Mouse (Mus musculus) liver, embryonic 15.5 days (tissue): ENCODE measurements around the gene Nab1. TPM values are rescaled to one million over a fixed set of nuclear protein-coding genes. Genes with fewer than 3 reads are reported as not detected.

Experiments used
- ATAC-seq: fragments of 200-750 bp; cut with Nextera tagmentation; 2 replicates; pipeline ENCODE4 v1.8.0; 2017; ENCODE audit warnings: moderate number of reproducible peaks, mild to moderate bottlenecking, moderate library complexity; ENCODE audit not compliant: insufficient read depth
- H3K27ac ChIP-seq: fragments of 300-500 bp; sonication (generic); replicated peaks from 2 replicates; pipeline ENCODE4 v1.5.1; 2015; ENCODE audit warnings: mild to moderate bottlenecking, inconsistent platforms
- H3K27me3 ChIP-seq: fragments of 300-500 bp; sonication (generic); 2 replicates; pipeline ENCODE4 v1.6.1; 2015; ENCODE audit warnings: mild to moderate bottlenecking, inconsistent platforms
- H3K36me3 ChIP-seq: fragments of 300-500 bp; sonication (generic); replicated peaks from 2 replicates; pipeline ENCODE4 v1.6.1; 2015; ENCODE audit warnings: moderate library complexity, mild to moderate bottlenecking, inconsistent platforms
- H3K4me1 ChIP-seq: fragments of 300-500 bp; sonication (generic); replicated peaks from 2 replicates; pipeline ENCODE4 v1.6.1; 2015; ENCODE audit warnings: inconsistent platforms
- H3K4me2 ChIP-seq: fragments of 300-500 bp; sonication (generic); 2 replicates; pipeline ENCODE4 v1.6.1; 2015; ENCODE audit warnings: moderate library complexity, mild to moderate bottlenecking, inconsistent platforms
- H3K4me3 ChIP-seq: fragments of 300-500 bp; sonication (generic); replicated peaks from 2 replicates; pipeline ENCODE4 v1.5.1; 2015; ENCODE audit warnings: mild to moderate bottlenecking, inconsistent platforms
- H3K9ac ChIP-seq: fragments of 300-500 bp; sonication (generic); 2 replicates; pipeline ENCODE4 v1.6.1; 2015; ENCODE audit warnings: moderate library complexity, mild to moderate bottlenecking, inconsistent platforms
- H3K9me3 ChIP-seq: fragments of 300-500 bp; sonication (generic); replicated peaks from 2 replicates; pipeline ENCODE4 v1.6.1; 2016; ENCODE audit warnings: inconsistent platforms
- WGBS: fragments of 180-500 bp; shearing (Covaris S2); methylation state at CpG from one replicate; pipeline ENCODE4 v1.1.7; 2015; ENCODE audit warnings: mixed read lengths; ENCODE audit not compliant: insufficient replicate concordance; 5-methylcytosine and 5-hydroxymethylcytosine counted together
- polyA plus RNA-seq: library from polyadenylated mRNA; unstranded; fragments of >200 nt; fragmentation: Nextera tagmentation; extraction: Ambion mirVana; gene quantifications from 2 replicates; pipeline ENCODE4 v1.2.1, GENCODE M21; 2015

The Nab1 gene
- polyA plus RNA-seq, 1 experiment from 2014 or later: 15.5 TPM

DNA sequence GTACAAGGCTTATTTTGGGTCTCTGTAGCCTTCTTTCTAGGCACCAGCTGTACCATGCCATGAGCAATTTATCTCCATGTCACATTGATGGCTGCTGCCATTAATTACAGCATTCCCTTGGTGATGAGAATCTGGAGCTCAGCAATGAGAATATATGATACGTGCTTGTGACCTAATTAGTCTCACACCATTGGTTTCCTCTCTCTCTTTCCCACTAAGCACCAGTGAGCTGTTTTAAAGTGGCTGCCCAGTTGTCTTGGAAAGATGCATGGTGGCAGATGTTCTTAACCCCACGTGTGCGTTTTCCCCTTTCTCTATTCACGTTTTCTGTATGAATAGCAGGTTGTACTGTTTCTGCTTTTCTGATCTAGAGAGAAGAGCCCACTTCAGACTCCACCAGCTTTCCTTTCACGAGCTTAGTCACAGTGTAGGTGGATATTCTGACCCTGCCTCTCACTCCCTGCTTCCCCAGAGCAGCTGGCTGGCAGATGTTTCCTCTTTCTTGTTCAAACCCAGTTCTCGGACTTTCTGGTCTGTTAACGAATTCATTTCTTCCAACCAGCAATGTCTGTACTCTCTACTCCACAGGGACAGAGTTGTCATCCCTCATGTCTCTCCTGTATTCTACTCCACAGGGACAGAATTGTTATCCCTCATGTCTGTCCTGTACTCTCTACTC is 29.5 kb downstream of the Nab1 start:
- Histone ChIP-seq H3K27ac (no peak overlapping the region), H3K36me3 (peaks cover 19% of the 10 kb centered on the region), H3K4me3 (no peak overlapping the region), H3K4me2 (no peak overlapping the region), H3K9me3 (no peaks in the 10 kb centered on the region), H3K9ac (no peak overlapping the region), H3K4me1 (peaks cover 3% of the 10 kb centered on the region; the same call in 1 of the 2 replicates), H3K27me3 (no peaks in the 10 kb centered on the region)
- no peak for ATAC-seq
- 37% methylated on average over 7 of the region's 7 CpGs for WGBS

DNA sequence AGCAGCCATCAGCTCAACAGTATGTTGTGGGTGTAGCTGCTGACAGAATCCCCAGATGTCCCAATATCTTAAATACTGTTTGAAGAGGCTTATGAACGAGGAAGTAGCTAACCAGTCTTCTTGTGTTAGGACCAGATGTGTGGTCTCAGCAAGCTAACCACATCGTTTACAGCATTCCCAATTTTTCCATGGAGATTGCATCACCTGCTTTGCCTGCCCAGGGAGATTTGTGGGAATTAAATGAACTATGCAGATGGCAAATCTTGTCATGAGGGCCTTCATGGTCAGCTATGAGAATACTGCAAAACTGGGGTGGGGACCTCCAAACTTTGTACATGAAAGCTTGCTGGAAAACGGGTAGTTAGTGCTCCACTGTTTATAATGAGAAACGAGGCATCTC is 30.2 kb downstream of the Nab1 start:
- peaks cover 3% of the 10 kb centered on the region; the same call in 1 of the 2 replicates for H3K4me1 ChIP-seq
- H3K4me2 ChIP-seq: no peak overlapping the region
- H3K27ac ChIP-seq: no peak overlapping the region
- H3K9ac ChIP-seq: no peak overlapping the region
- no peaks in the 10 kb centered on the region for H3K9me3 ChIP-seq
- H3K27me3 ChIP-seq: no peaks in the 10 kb centered on the region
- no peak overlapping the region for H3K4me3 ChIP-seq
- H3K36me3 ChIP-seq: peaks cover 19% of the 10 kb centered on the region
- no peak for ATAC-seq
- 46% methylated on average over 4 of the region's 4 CpGs for WGBS

DNA sequence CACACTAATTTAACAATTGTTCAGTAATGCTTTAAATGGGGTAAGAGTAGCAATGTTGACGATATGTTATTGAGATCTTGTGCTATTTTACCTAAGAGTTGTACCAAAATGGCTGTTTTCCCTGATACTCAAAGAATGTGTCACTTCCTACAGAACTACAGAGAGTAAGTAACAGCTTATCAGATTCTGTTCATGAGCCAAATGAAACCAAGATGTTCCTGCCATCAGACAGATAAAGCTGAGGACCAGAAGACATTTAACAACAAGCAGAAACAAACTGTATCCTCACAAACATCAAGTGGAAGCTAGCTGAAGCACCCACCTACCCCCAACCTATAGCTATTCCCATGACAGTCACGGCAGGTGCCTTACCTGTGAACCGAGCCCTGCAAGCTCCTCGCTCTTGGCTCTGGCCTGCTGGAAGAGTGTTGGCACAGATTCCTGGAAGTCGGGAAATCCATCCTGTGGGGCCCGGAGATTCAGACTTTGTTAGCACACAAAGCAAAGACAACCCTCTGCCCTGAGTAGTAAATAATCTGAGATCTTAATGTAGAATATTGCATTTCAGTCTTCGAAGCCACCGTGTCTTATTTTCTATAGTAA is 33.9 kb downstream of the Nab1 start:
- Histone ChIP-seq H3K4me1 (peaks cover 7% of the 10 kb centered on the region), H3K27ac (peak overlapping the region; percentile 65; the same call in 1 of the 2 replicates), H3K9me3 (no peaks in the 10 kb centered on the region), H3K36me3 (peaks cover 25% of the 10 kb centered on the region), H3K4me3 (no peak overlapping the region), H3K9ac (no peak overlapping the region), H3K4me2 (no peak overlapping the region), H3K27me3 (no peaks in the 10 kb centered on the region)
- ATAC-seq: no peak
- 84% methylated on average over 8 of the region's 8 CpGs for WGBS

DNA sequence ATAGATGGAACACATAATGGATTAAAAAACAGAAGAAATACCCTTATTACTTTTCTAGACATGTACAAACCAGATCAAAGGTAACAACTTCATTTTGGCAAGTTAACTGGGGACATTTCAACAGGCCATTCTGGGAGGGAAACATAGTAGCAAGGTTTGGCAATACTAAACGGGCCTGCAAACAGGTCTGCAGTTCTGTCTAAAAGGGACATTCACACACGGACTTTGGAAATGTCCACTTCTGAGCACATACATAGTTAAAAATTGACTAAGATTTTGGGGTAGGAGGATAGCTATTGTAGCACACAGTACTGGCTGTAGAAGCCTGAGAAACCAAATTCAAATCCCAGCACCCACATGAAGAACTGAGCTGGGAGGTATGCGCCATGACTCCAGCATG is 34.6 kb downstream of the Nab1 start:
- Histone ChIP-seq H3K4me3 (no peak overlapping the region), H3K27ac (peak overlapping the region; percentile 65), H3K4me1 (peaks cover 7% of the 10 kb centered on the region), H3K9me3 (no peaks in the 10 kb centered on the region), H3K36me3 (peaks cover 29% of the 10 kb centered on the region), H3K4me2 (no peak overlapping the region), H3K9ac (no peak overlapping the region), H3K27me3 (no peaks in the 10 kb centered on the region)
- ATAC-seq: peak; percentile 79
- WGBS: 67% methylated on average over 3 of the region's 3 CpGs

DNA sequence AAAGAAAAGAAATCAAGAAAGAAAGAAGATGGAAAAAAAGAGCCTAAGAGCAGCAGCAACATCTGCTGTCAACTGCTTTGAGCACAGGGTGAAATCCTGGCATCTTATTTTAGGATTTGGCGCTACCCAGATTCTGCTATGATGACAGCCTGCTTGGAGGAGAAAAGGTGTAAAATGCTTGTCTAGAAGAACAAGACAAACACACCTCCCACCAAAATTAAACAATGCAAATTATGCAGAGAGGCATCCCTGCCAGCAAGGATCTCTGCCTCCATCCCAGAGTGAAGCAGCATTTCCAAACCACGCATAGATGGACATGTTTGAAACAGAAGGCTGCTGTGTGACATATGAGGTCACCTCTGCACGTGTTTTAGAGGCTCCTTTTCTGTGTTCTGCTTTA is 35.2 kb downstream of the Nab1 start:
- H3K36me3 ChIP-seq: peaks cover 28% of the 10 kb centered on the region
- no peak for ATAC-seq
- no peak overlapping the region for H3K9ac ChIP-seq
- H3K4me2 ChIP-seq: no peak overlapping the region
- H3K9me3 ChIP-seq: no peaks in the 10 kb centered on the region
- H3K4me3 ChIP-seq: no peak overlapping the region
- 75% methylated on average over 3 of the region's 3 CpGs for WGBS
- H3K27ac ChIP-seq: no peak overlapping the region
- H3K4me1 ChIP-seq: peaks cover 7% of the 10 kb centered on the region
- H3K27me3 ChIP-seq: no peaks in the 10 kb centered on the region

DNA sequence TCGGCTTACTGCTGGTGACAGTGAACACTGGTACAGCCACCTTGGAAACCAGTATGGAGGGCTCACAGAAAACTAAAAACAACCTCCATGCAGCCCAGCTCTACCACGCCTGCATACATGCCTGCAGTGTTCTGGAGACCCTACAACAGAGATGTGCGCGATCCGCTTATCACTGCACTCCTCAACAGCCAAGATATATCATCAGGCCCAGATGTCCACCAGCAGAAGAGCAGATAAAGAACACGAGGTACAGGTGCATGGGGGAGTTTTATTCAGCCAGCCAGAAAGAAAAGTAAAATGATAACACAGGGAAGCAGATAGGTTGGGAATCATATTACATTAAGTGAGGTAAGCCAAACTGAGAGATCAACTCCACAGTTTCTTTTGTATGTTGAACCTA is 37.2 kb downstream of the Nab1 start:
- no peak overlapping the region for H3K4me3 ChIP-seq
- H3K4me1 ChIP-seq: peaks cover 7% of the 10 kb centered on the region
- no peaks in the 10 kb centered on the region for H3K9me3 ChIP-seq
- ATAC-seq: peak; percentile 18; the same call in 1 of the 2 replicates
- H3K36me3 ChIP-seq: peaks cover 24% of the 10 kb centered on the region
- 35% methylated on average over 6 of the region's 6 CpGs for WGBS
- no peaks in the 10 kb centered on the region for H3K27me3 ChIP-seq
- no peak overlapping the region for H3K9ac ChIP-seq
- no peak overlapping the region for H3K4me2 ChIP-seq
- H3K27ac ChIP-seq: no peak overlapping the region

DNA sequence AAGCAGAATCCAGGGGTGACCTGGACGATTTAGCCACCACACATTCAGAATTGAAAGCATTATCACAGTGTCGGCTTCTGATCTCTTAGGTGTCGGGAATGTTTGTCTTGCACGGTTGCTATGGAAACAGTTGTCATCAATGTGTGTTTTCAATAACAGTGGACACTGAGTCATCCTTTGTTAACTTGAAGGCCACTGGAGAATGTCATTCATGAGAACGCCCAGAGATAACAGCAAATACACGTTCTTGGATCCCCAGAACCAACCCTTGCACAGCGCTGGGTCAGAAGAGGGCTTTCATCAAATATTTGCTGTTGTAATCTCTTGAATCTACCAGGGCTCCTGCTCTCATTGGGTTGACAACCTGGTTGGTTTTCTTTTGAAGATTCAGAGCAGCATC is 43.9 kb downstream of the Nab1 start:
- Histone ChIP-seq H3K4me2 (no peak overlapping the region), H3K27me3 (no peaks in the 10 kb centered on the region), H3K36me3 (peaks cover 4% of the 10 kb centered on the region; the same call in 1 of the 2 replicates), H3K27ac (no peak overlapping the region), H3K9ac (no peak overlapping the region), H3K4me3 (no peak overlapping the region), H3K9me3 (no peaks in the 10 kb centered on the region), H3K4me1 (peaks cover 8% of the 10 kb centered on the region; the same call in 1 of the 2 replicates)
- no peak for ATAC-seq
- 65% methylated on average over 7 of the region's 7 CpGs for WGBS

DNA sequence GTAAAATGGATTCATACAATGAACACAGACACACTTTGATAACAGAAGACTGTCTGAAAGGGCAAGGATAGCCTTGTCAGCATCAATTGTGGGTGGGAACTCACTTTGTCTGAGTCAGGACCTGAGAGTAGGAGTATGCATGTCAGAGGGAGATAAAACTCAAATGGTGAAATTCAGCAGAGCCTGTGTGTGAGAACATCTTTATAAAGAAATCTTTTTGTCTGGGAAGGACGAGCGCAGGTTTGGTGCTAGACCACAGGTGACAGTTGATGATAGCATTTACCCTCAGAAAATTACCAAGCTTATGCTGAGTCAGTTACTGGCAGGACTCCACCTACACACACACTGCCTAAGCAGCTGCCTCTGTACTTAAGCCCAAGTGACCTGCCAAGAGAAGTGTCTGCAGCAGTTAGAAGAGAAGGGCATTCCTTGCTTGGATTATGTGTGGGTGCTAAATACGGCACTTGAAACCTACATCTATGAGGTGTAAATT is 45.9 kb downstream of the Nab1 start:
- peak; percentile 90 for ATAC-seq
- H3K4me2 ChIP-seq: no peak overlapping the region
- no peaks in the 10 kb centered on the region for H3K36me3 ChIP-seq
- no peak overlapping the region for H3K4me3 ChIP-seq
- H3K27ac ChIP-seq: no peak overlapping the region
- WGBS: 32% methylated on average over 3 of the region's 3 CpGs
- no peaks in the 10 kb centered on the region for H3K9me3 ChIP-seq
- H3K27me3 ChIP-seq: no peaks in the 10 kb centered on the region
- H3K4me1 ChIP-seq: peaks cover 8% of the 10 kb centered on the region; the same call in 1 of the 2 replicates
- H3K9ac ChIP-seq: no peak overlapping the region

DNA sequence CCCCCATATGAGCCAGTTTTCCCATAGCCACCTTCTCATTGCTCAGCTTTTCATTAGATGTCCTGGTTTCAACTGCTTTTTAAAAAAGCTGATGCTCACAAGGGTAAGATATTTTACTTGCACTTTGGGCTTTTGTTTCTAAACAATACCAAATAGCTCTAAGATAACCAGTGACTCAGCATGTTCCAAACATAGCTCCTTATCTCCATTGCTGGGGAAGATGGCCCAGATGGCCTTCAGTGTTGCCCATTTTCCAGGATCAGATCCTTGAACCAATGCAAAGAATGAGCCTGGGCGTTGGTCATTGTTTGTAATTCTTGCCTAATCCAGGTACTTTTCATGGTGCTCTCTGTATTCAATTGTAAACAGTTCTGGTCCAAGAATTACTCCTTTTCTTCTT is 49.1 kb downstream of the Nab1 start:
- no peak for ATAC-seq

DNA sequence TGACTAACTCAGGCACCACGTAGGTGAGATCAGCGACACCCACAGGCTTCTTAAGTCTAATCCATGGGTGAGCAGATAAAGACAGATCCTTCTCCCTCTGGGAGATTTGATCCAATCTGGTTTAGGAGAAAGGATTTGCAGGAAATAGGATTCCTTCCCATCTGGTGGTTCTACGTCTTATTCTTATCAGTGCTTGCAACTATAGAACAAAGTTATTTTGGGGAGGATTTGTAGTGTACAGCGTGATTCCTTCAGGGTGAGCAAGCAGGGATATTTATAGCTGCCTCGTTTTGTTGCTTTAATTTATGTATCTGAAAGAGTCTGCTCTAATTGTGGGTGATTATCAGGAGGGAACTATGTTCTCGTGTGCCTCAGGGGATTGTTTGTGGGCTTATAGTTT is 64.6 kb downstream of the Nab1 start:
- no peaks in the 10 kb centered on the region for H3K36me3 ChIP-seq
- no peak for ATAC-seq
- H3K27ac ChIP-seq: no peak overlapping the region
- WGBS: 45% methylated on average over 6 of the region's 6 CpGs
- no peak overlapping the region for H3K4me3 ChIP-seq
- H3K27me3 ChIP-seq: no peaks in the 10 kb centered on the region
- H3K4me2 ChIP-seq: no peak overlapping the region
- no peaks in the 10 kb centered on the region for H3K4me1 ChIP-seq
- no peak overlapping the region for H3K9ac ChIP-seq
- H3K9me3 ChIP-seq: no peaks in the 10 kb centered on the region

More for the DNA sequence above, 49.1 kb downstream of the Nab1 start:
- Histone ChIP-seq H3K9ac (no peak overlapping the region), H3K27ac (no peak overlapping the region), H3K36me3 (no peaks in the 10 kb centered on the region), H3K4me3 (no peak overlapping the region), H3K4me2 (no peak overlapping the region), H3K9me3 (no peaks in the 10 kb centered on the region), H3K27me3 (no peaks in the 10 kb centered on the region), H3K4me1 (peaks cover 8% of the 10 kb centered on the region; the same call in 1 of the 2 replicates)
- WGBS: 34% methylated on average over 1 of the region's 1 CpGs

DNA sequence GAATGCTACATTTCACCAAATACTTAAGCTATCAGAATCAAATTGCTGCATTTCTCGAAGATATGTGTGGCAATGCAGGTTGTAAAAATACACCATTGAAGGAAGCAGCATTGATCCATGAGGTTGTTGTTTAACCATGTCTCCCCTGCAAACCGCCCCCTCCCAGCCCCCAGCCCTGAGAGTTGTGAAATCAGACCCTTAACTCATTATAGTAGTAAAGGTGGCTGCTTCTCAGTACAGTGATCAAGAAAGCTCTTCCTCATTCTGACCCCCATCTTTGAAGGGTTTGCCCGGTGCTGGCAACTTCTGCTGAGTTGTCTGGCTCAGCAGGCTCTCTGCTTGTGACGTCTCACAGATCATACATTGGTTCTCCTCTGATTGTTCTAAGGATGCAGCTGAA is 66.4 kb downstream of the Nab1 start:
- no peak overlapping the region for H3K9ac ChIP-seq
- no peak overlapping the region for H3K4me3 ChIP-seq
- H3K4me1 ChIP-seq: no peaks in the 10 kb centered on the region
- H3K27me3 ChIP-seq: no peaks in the 10 kb centered on the region
- no peaks in the 10 kb centered on the region for H3K36me3 ChIP-seq
- 41% methylated on average over 4 of the region's 4 CpGs for whole genome bisulfite sequencing
- no peaks in the 10 kb centered on the region for H3K9me3 ChIP-seq
- no peak overlapping the region for H3K27ac ChIP-seq
- no peak overlapping the region; the same call in 1 of the 2 replicates for H3K4me2 ChIP-seq
- ATAC-seq: peak; percentile 51
